Mouse (Mus musculus) forebrain, embryonic 12.5 days (tissue): ENCODE measurements at regions not wholly inside any gene's neighbourhood (a gene's known extent, or its start where the extent isn't known, plus 50 kb on each side); places are given as distances from the start of the nearest gene placed in this dataset.

Experiments
- ATAC-seq: fragments of 200-750 bp; cut with Nextera tagmentation; 2 replicates; pipeline ENCODE4 v1.8.0; 2017; ENCODE audit warnings: moderate TSS enrichment; ENCODE audit not compliant: low FRiP score
- H3K27ac ChIP-seq: fragments of 300-500 bp; sonication (generic); 2 replicates; pipeline ENCODE4 v1.5.1; 2016; ENCODE audit warnings: mild to moderate bottlenecking
- H3K27me3 ChIP-seq: fragments of 300-500 bp; sonication (generic); 2 replicates; pipeline ENCODE4 v1.6.1; 2016; ENCODE audit warnings: mild to moderate bottlenecking
- H3K36me3 ChIP-seq: fragments of 300-500 bp; sonication (generic); replicated peaks from 2 replicates; pipeline ENCODE4 v1.6.1; 2016; ENCODE audit warnings: mild to moderate bottlenecking
- H3K4me1 ChIP-seq: fragments of 300-500 bp; sonication (generic); 2 replicates; pipeline ENCODE4 v1.6.1; 2016
- H3K4me2 ChIP-seq: fragments of 300-500 bp; sonication (generic); 2 replicates; pipeline ENCODE4 v1.6.1; 2016; ENCODE audit warnings: mild to moderate bottlenecking, moderate library complexity
- H3K4me3 ChIP-seq: fragments of 300-500 bp; sonication (generic); replicated peaks from 2 replicates; pipeline ENCODE4 v1.5.1; 2016; ENCODE audit warnings: mild to moderate bottlenecking
- H3K9ac ChIP-seq: fragments of 300-500 bp; sonication (generic); 2 replicates; pipeline ENCODE4 v1.6.1; 2016; ENCODE audit warnings: mild to moderate bottlenecking
- H3K9me3 ChIP-seq: fragments of 300-500 bp; sonication (generic); 2 replicates; pipeline ENCODE4 v1.6.1; 2016
- WGBS: fragments of 180-500 bp; shearing (Covaris S2); methylation state at CpG from one replicate; pipeline ENCODE4 v1.1.7; 2016; 5-methylcytosine and 5-hydroxymethylcytosine counted together

- Histone ChIP-seq H3K9ac (no peak overlapping the region), H3K4me1 (no peaks in the 10 kb centered on the region), H3K4me2 (no peak overlapping the region), H3K27ac (no peak overlapping the region), H3K27me3 (no peaks in the 10 kb centered on the region), H3K9me3 (no peaks in the 10 kb centered on the region), H3K36me3 (no peaks in the 10 kb centered on the region), H3K4me3 (no peak overlapping the region)
- WGBS = 91% methylated on average over 3 of the region's 3 CpGs
- ATAC-seq = no peak
Measured at GRCm38 (mm10) chr9:113340036-113340435, 368.0 kb downstream of the Pdcd6ip start.

GRCm38 (mm10) chr9:113324489-113324888, 383.6 kb downstream of the Pdcd6ip start:
- Histone ChIP-seq H3K9me3 (no peaks in the 10 kb centered on the region), H3K4me3 (no peak overlapping the region), H3K4me2 (no peak overlapping the region), H3K27ac (no peak overlapping the region), H3K9ac (no peak overlapping the region), H3K36me3 (no peaks in the 10 kb centered on the region), H3K27me3 (no peaks in the 10 kb centered on the region), H3K4me1 (no peaks in the 10 kb centered on the region; the same call in 1 of the 2 replicates)
- no peak for ATAC-seq
- 27% methylated on average over 3 of the region's 3 CpGs for WGBS

GRCm38 (mm10) chr9:113309707-113310574, 398.1 kb downstream of the Pdcd6ip start:
- ATAC-seq = no peak
- Histone ChIP-seq H3K9me3 (no peaks in the 10 kb centered on the region), H3K36me3 (no peaks in the 10 kb centered on the region), H3K9ac (no peak overlapping the region), H3K27ac (no peak overlapping the region), H3K4me3 (no peak overlapping the region), H3K4me1 (0 out of 2 replicates have a peak, but pooled peaks cover 8% of the 10 kb centered on the region), H3K27me3 (no peaks in the 10 kb centered on the region), H3K4me2 (no peak overlapping the region)
- 85% methylated on average over 7 of the region's 7 CpGs for WGBS

- no peak overlapping the region for H3K4me2 ChIP-seq
- 0 out of 2 replicates have a peak, but pooled peaks cover 2% of the 10 kb centered on the region for H3K27me3 ChIP-seq
- no peak overlapping the region for H3K27ac ChIP-seq
- H3K36me3 ChIP-seq = no peaks in the 10 kb centered on the region
- no peak for ATAC-seq
- 37% methylated on average over 4 of the region's 4 CpGs for WGBS
- no peak overlapping the region for H3K4me3 ChIP-seq
- peaks cover 8% of the 10 kb centered on the region; the same call in 1 of the 2 replicates for H3K4me1 ChIP-seq
- H3K9ac ChIP-seq = no peak overlapping the region
- no peaks in the 10 kb centered on the region for H3K9me3 ChIP-seq
Measured at GRCm38 (mm10) chr9:113305761-113306160, 402.3 kb downstream of the Pdcd6ip start.

GRCm38 (mm10) chr9:113302429-113302828, 405.6 kb downstream of the Pdcd6ip start:
- WGBS = 43% methylated on average over 1 of the region's 1 CpGs
- H3K9me3 ChIP-seq = no peaks in the 10 kb centered on the region
- no peak overlapping the region for H3K9ac ChIP-seq
- no peak overlapping the region for H3K4me3 ChIP-seq
- peaks cover 15% of the 10 kb centered on the region for H3K4me1 ChIP-seq
- H3K27me3 ChIP-seq = 0 out of 2 replicates have a peak, but pooled peaks cover 4% of the 10 kb centered on the region
- no peak for ATAC-seq
- no peak overlapping the region for H3K27ac ChIP-seq
- H3K36me3 ChIP-seq = no peaks in the 10 kb centered on the region
- no peak overlapping the region for H3K4me2 ChIP-seq

- Histone ChIP-seq H3K36me3 (no peaks in the 10 kb centered on the region), H3K4me1 (peaks cover 13% of the 10 kb centered on the region), H3K9ac (no peak overlapping the region), H3K27ac (no peak overlapping the region), H3K9me3 (no peaks in the 10 kb centered on the region), H3K4me2 (no peak overlapping the region), H3K27me3 (0 out of 2 replicates have a peak, but pooled peaks cover 4% of the 10 kb centered on the region), H3K4me3 (no peak overlapping the region)
- peak; percentile 49; the same call in 1 of the 2 replicates for ATAC-seq
- WGBS = 20% methylated on average over 2 of the region's 2 CpGs
Measured at GRCm38 (mm10) chr9:113300846-113301245, 407.2 kb downstream of the Pdcd6ip start.

- no peak for ATAC-seq
- H3K27me3 ChIP-seq = 0 out of 2 replicates have a peak, but pooled peaks cover 4% of the 10 kb centered on the region
- 26% methylated on average over 3 of the region's 3 CpGs for WGBS
Measured at GRCm38 (mm10) chr9:113299900-113300299, 408.2 kb downstream of the Pdcd6ip start.

GRCm38 (mm10) chr9:113295850-113296467, 412.1 kb downstream of the Pdcd6ip start:
- no peak overlapping the region for H3K9ac ChIP-seq
- H3K27ac ChIP-seq = no peak overlapping the region
- peaks cover 7% of the 10 kb centered on the region for H3K4me1 ChIP-seq
- no peak for ATAC-seq
- no peaks in the 10 kb centered on the region for H3K9me3 ChIP-seq
- no peak overlapping the region for H3K4me2 ChIP-seq
- H3K27me3 ChIP-seq = 0 out of 2 replicates have a peak, but pooled peaks cover 4% of the 10 kb centered on the region
- 77% methylated on average over 5 of the region's 5 CpGs for WGBS
- no peak overlapping the region for H3K4me3 ChIP-seq
- no peaks in the 10 kb centered on the region for H3K36me3 ChIP-seq

More at GRCm38 (mm10) chr9:113299900-113300299, 408.2 kb downstream of the Pdcd6ip start:
- no peaks in the 10 kb centered on the region for H3K36me3 ChIP-seq
- no peak overlapping the region for H3K27ac ChIP-seq
- no peak overlapping the region for H3K4me2 ChIP-seq
- H3K4me3 ChIP-seq = no peak overlapping the region
- H3K9ac ChIP-seq = no peak overlapping the region
- H3K4me1 ChIP-seq = peaks cover 7% of the 10 kb centered on the region
- no peaks in the 10 kb centered on the region for H3K9me3 ChIP-seq

GRCm38 (mm10) chr9:113287397-113287796, 420.7 kb downstream of the Pdcd6ip start:
- H3K9ac ChIP-seq = no peak overlapping the region
- H3K9me3 ChIP-seq = no peaks in the 10 kb centered on the region
- H3K4me1 ChIP-seq = no peaks in the 10 kb centered on the region
- no peak overlapping the region for H3K4me2 ChIP-seq
- H3K27ac ChIP-seq = no peak overlapping the region
- 39% methylated on average over 4 of the region's 4 CpGs for WGBS
- H3K36me3 ChIP-seq = no peaks in the 10 kb centered on the region
- H3K4me3 ChIP-seq = no peak overlapping the region
- no peak; the same call in 1 of the 2 replicates for ATAC-seq
- no peaks in the 10 kb centered on the region for H3K27me3 ChIP-seq

- Histone ChIP-seq H3K4me3 (no peak overlapping the region), H3K36me3 (no peaks in the 10 kb centered on the region), H3K4me2 (no peak overlapping the region), H3K9ac (no peak overlapping the region), H3K4me1 (no peaks in the 10 kb centered on the region), H3K9me3 (no peaks in the 10 kb centered on the region), H3K27ac (no peak overlapping the region), H3K27me3 (no peaks in the 10 kb centered on the region)
- WGBS = 86% methylated on average over 1 of the region's 1 CpGs
- no peak for ATAC-seq
Measured at GRCm38 (mm10) chr9:113283244-113283643, 424.8 kb downstream of the Pdcd6ip start.

GRCm38 (mm10) chr9:113270595-113270994, 437.5 kb downstream of the Pdcd6ip start:
- no peak overlapping the region for H3K4me2 ChIP-seq
- H3K36me3 ChIP-seq = no peaks in the 10 kb centered on the region
- H3K27me3 ChIP-seq = no peaks in the 10 kb centered on the region
- H3K9ac ChIP-seq = no peak overlapping the region
- H3K9me3 ChIP-seq = no peaks in the 10 kb centered on the region
- no peak; the same call in 1 of the 2 replicates for ATAC-seq
- no peak overlapping the region for H3K27ac ChIP-seq
- no peak overlapping the region for H3K4me3 ChIP-seq
- H3K4me1 ChIP-seq = 0 out of 2 replicates have a peak, but pooled peaks cover 3% of the 10 kb centered on the region
- 50% methylated on average over 4 of the region's 4 CpGs for WGBS

- Histone ChIP-seq H3K4me1 (0 out of 2 replicates have a peak, but pooled peaks cover 3% of the 10 kb centered on the region), H3K36me3 (no peaks in the 10 kb centered on the region), H3K4me2 (no peak overlapping the region), H3K9me3 (no peaks in the 10 kb centered on the region), H3K9ac (no peak overlapping the region), H3K27ac (no peak overlapping the region), H3K4me3 (no peak overlapping the region), H3K27me3 (no peaks in the 10 kb centered on the region)
- WGBS = 76% methylated on average over 8 of the region's 8 CpGs
- ATAC-seq = no peak
Measured at GRCm38 (mm10) chr9:113267696-113268095, 440.4 kb downstream of the Pdcd6ip start.
